Mouse (Mus musculus) layer of hippocampus, adult 11-12 months (tissue): ENCODE results near the gene Itih2.

Experiments used
- DNase-seq: peaks from one replicate; pipeline ENCODE4 v3.0.0; 2022; ENCODE audit warnings: low spot score

Itih2 gene

GRCm38 (mm10) chr2:10118751-10119150 lies 12.4 kb downstream of the Itih2 start:
- DNase-seq = no peak

GRCm38 (mm10) chr2:10108535-10109189 lies 22.5 kb downstream of the Itih2 start:
- no peak for DNase-seq

GRCm38 (mm10) chr2:10101180-10101579 lies 30.0 kb downstream of the Itih2 start:
- DNase-seq = peak; percentile 54

GRCm38 (mm10) chr2:10100471-10100870 lies 30.7 kb downstream of the Itih2 start:
- DNase-seq = no peak

- peak; percentile 61 for DNase-seq
These were observed 32.5 kb downstream of the Itih2 start for GRCm38 (mm10) chr2:10098598-10099215.

- DNase-seq = no peak
These were observed 36.7 kb downstream of the Itih2 start for GRCm38 (mm10) chr2:10094327-10095100.

GRCm38 (mm10) chr2:10087256-10087850 lies 43.8 kb downstream of the Itih2 start:
- no peak for DNase-seq

- no peak for DNase-seq
These were observed 48.5 kb downstream of the Itih2 start for GRCm38 (mm10) chr2:10082737-10083136.

- no peak for DNase-seq
These were observed 49.6 kb downstream of the Itih2 start for GRCm38 (mm10) chr2:10081453-10082080.

- peak; percentile 97 for DNase-seq
These were observed 50.7 kb downstream of the Itih2 start, which contains the start of the genes Atp5c1 and Kin for GRCm38 (mm10) chr2:10080310-10081010. Gene Atp5c1 (minus strand): TSS chr2:10080510. Gene Kin (plus strand): TSS chr2:10080593.

GRCm38 (mm10) chr2:10079745-10080309 lies 51.4 kb downstream of the Itih2 start:
- DNase-seq = no peak

GRCm38 (mm10) chr2:10076675-10077074 lies 54.5 kb downstream of the Itih2 start:
- DNase-seq = no peak

GRCm38 (mm10) chr2:10074470-10074869 lies 56.7 kb downstream of the Itih2 start:
- no peak for DNase-seq

GRCm38 (mm10) chr2:10071751-10072150 lies 59.4 kb downstream of the Itih2 start:
- DNase-seq = no peak

- no peak for DNase-seq
These were observed 72.4 kb downstream of the Itih2 start for GRCm38 (mm10) chr2:10058836-10059235.

GRCm38 (mm10) chr2:10051996-10052395 lies 79.2 kb downstream of the Itih2 start:
- DNase-seq = no peak

GRCm38 (mm10) chr2:10050878-10051277 lies 80.3 kb downstream of the Itih2 start:
- DNase-seq = peak; percentile 63

- DNase-seq = no peak
These were observed 81.7 kb downstream of the Itih2 start for GRCm38 (mm10) chr2:10049456-10049855.

- DNase-seq = peak; percentile 91
These were observed 82.7 kb downstream of the Itih2 start, which contains the start of gene Taf3 for GRCm38 (mm10) chr2:10048461-10048860. Gene Taf3 (minus strand): TSS chr2:10048596.

GRCm38 (mm10) chr2:10047758-10048436 lies 83.3 kb downstream of the Itih2 start:
- no peak for DNase-seq
